Mouse (Mus musculus): ENCODE results near the gene Pex11a. TPM values are rescaled to one million over a fixed set of nuclear protein-coding genes. Genes with fewer than 3 reads are reported as not detected.
"Not testable (repeated sequence)": the region's sequence is repeated elsewhere in the genome, so short reads cannot be mapped to it uniquely, and the experiment has no call there.

The Pex11a gene
- 10.9 and 14.6 TPM in 2 replicates for polyA plus RNA-seq (2015; fragmentation: Nextera tagmentation; extraction: Ambion mirVana)

DNA sequence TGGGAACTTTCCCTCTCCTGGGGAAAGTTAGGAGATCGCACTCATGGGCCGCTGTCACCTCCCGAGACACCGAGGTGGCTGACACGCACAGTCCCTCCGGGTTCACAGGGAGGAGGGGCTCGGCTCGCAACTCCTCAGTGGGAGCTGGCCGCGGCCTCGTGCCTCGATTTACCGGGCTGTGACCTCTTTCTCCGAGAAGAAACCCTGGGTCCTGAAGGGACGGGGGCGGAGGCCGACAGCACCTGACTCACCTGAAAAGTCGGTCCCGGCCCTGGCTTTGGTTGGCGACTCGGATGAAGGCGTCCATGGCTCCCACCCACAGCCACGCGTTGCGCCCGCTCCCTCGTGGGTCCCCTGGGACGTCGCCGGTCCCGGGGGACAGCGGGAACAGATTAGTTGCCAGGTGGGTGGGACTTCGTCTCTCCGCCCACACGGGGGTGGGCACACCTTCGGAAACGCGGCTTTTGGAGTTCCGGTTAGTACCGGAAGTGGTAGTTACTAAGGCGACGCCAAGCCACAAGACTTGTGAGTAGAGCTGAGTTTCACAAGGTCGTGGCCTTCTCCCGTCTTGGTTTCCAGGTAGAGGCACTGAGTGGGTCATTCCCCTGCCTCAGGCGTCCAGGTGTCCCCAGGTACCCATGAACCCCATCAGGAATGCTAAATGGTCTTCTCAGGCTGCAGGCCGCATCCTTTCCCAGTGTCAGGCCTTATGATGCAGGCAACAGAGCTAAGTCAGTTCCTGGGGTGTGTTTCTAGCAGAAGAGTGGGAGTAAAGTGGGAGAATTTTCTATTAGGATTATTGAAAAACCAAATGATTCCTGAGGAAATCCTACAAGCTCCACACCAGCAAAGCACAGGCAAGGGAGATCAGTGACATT, at the start of gene Pex11a, which contains the start of gene Wdr93:
TSS of gene Pex11a (minus strand) at position 473 of the 878 bp plus-strand sequence.
TSS of gene Wdr93 (plus strand) at position 505 of the 878 bp plus-strand sequence.
- Histone ChIP-seq H3K36me3 (peaks cover 10% of the 10 kb centered on the region), H3K27me3 (0 out of 2 replicates have a peak, but pooled peaks cover 6% of the 10 kb centered on the region), H3K27ac (no peak within 1 kb of the TSS), H3K9me3 (no peaks in the 10 kb centered on the region), H3K4me2 (peak within 1 kb of the TSS; percentile 95), H3K4me1 (replicated peaks) (peaks cover 14% of the 10 kb centered on the region), H3K9ac (peak within 1 kb of the TSS; percentile 77), H3K4me3 (peak within 1 kb of the TSS; percentile 76)
- WGBS = 3% methylated on average over 44 of the region's 46 CpGs
- peak; percentile 86 for ATAC-seq (ENCODE audit: low FRiP score)

DNA sequence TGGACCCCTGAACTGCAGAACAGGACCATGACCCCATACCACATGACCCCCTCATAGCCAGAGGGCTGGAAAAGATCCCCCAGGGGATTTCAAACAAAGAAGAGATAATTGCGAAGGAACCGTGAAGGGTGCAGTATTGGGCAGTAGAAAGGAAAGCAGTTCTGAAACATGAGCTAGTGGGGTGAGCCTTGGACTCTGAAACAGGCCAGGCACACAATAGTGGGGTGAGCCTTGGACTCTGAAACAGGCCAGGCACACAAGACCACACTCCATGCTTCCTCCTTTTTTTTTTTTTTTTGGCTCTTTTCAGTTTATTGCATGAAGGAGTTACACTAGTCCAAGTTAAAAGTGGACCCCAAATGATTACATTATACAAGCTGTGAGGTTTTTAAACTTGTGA, 46.9 kb upstream of the Pex11a start:
- 17% methylated on average over 2 of the region's 2 CpGs for WGBS
- not testable (repeated sequence) for H3K36me3 ChIP-seq; H3K27ac ChIP-seq; H3K9ac ChIP-seq; H3K4me2 ChIP-seq; H3K9me3 ChIP-seq; ATAC-seq (ENCODE audit: low FRiP score); H3K4me3 ChIP-seq
- Histone ChIP-seq H3K4me1 (replicated peaks) (peaks cover 14% of the 10 kb centered on the region), H3K27me3 (peaks cover 73% of the 10 kb centered on the region)

DNA sequence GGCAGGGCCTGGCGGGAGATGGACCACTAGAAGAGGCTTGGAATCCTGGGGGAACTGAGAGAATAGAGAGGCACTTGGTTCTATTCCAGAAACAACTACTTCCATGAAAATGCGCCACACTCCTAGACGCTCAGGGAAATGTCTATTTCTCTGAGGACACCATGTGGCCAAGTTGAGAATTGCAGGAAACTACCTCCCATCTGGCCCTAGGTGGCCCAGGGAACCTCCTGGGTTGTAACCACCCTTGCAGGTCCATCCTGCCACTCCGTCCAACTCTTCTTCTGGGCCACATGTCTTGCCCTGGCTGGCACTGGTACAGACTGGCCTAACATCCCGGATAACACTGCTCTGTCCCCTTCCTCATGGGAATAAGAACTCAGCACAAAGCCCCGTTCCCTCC, 43.4 kb upstream of the Pex11a start:
- no peaks in the 10 kb centered on the region for H3K9me3 ChIP-seq
- no peak overlapping the region for H3K9ac ChIP-seq
- no peak overlapping the region for H3K27ac ChIP-seq
- no peak overlapping the region for H3K4me3 ChIP-seq
- 23% methylated on average over 6 of the region's 6 CpGs for WGBS
- no peaks in the 10 kb centered on the region for H3K4me1 ChIP-seq (replicated peaks)
- H3K27me3 ChIP-seq = peaks cover 41% of the 10 kb centered on the region
- no peaks in the 10 kb centered on the region for H3K36me3 ChIP-seq
- no peak overlapping the region for H3K4me2 ChIP-seq
- peak; percentile 32; the same call in 1 of the 2 replicates for ATAC-seq (ENCODE audit: low FRiP score)

DNA sequence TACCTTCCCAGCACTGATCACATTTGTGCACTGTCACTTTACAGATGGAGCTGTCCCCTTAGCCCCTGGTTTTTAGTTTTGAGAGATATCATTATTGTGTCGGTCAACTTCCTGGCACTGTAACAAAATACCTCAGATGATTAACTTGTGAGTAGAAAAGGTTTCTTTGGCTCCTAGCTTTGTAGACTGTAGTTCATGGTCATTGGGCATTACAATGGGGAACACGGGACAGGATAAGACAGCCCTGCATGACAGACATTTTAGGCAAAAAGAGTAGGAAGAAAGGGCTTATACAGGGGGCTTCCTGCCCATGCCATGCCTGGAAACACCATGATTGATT, 39.6 kb upstream of the Pex11a start:
- H3K4me3 ChIP-seq = no peak overlapping the region
- no peaks in the 10 kb centered on the region for H3K9me3 ChIP-seq
- H3K36me3 ChIP-seq = no peaks in the 10 kb centered on the region
- no peak overlapping the region for H3K9ac ChIP-seq
- no peak for ATAC-seq (ENCODE audit: low FRiP score)
- H3K27ac ChIP-seq = no peak overlapping the region
- H3K4me2 ChIP-seq = no peak overlapping the region
- 79% methylated on average over 2 of the region's 2 CpGs for WGBS
- H3K27me3 ChIP-seq = peaks cover 16% of the 10 kb centered on the region
- no peaks in the 10 kb centered on the region; the same call in 1 of the 2 replicates for H3K4me1 ChIP-seq (replicated peaks)

DNA sequence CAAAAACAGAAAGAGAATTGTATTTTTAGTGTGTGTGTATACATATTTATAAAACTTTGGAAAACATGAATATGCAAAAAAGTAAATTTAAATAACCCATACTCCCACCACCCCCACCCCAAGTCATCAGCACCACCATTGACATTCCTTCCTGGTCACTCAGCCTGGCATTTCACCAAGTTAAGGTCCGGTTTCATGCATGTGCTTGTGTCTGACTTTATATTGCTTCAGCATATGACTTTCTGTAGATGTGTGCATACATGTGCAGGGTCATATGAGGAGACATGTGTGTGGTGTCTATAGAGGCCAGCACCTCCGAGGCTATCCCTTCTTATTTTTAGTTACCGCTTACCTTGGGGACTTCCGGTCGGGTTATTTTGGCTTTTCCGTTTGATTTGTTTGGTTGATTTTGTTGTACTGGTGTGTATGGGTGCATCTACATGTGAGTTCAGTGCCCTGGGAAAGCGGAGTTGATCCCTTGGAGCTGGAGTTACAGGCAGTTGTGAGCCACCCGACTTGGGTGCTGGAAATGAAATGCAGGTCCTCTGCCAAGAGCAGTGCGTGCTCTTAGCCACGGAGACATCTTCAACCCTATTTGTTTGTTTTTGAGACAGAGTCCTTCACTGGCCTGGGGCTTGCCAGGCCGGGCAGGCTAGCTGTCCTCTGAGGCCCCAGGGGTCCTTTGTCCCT, 39.0 kb upstream of the Pex11a start:
- ATAC-seq (ENCODE audit: low FRiP score) = no peak
- Histone ChIP-seq H3K4me1 (replicated peaks) (no peaks in the 10 kb centered on the region; the same call in 1 of the 2 replicates), H3K27ac (no peak overlapping the region), H3K36me3 (no peaks in the 10 kb centered on the region), H3K9me3 (no peaks in the 10 kb centered on the region), H3K4me2 (no peak overlapping the region), H3K9ac (no peak overlapping the region), H3K4me3 (no peak overlapping the region), H3K27me3 (peaks cover 11% of the 10 kb centered on the region; the same call in 1 of the 2 replicates)
- 79% methylated on average over 11 of the region's 11 CpGs for WGBS

DNA sequence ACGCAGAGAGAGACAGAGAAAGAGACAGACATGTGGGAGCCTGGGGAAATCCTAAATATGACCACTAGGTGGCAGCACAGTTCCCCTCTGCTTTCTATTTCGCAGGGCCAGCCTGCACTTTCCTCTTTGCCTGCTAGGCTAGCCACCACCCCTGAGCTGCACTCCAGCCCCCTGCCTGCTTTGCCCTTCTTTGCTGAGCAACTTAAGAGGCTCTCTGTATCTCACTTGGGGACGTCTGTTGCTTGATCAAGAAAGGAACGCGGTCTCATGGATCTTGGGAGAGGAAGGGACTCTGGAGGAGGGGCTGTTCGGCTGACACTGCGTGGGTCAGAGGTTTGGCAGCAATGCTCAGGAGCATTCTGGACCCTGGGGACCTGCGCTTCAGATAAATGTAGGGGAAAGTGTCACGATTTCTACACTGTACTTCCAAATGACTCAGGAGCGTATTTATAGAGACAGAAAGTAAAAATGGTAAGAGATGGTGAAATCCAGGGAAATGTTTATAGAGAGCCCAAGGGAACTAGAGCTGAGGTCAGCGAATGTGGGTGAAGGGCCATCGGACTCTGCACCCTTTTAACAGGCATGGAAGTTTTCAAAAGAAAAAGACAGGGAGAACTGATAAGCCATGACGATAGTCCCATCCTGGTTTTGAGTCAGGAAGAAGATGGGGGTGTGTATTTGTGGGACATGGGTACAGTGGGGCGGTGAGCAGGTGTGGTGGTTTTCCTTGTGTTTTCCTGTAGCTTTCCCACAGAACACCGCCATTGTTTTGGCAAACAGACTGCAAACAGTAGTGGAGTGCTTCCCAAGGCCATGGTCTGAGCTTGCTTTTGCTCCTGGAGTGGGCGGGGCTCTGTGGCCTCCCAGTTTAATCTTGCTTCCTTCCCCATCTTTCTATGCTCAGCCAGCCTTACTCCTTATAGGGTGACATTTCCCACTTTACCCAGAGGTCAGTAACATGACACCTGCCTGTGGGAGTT, 38.0 kb upstream of the Pex11a start:
- H3K4me3 ChIP-seq = no peak overlapping the region
- WGBS = 40% methylated on average over 16 of the region's 16 CpGs
- H3K27me3 ChIP-seq = peaks cover 6% of the 10 kb centered on the region; the same call in 1 of the 2 replicates
- no peak overlapping the region for H3K27ac ChIP-seq
- H3K36me3 ChIP-seq = no peaks in the 10 kb centered on the region
- no peak overlapping the region for H3K9ac ChIP-seq
- H3K4me2 ChIP-seq = peak overlapping the region; percentile 44
- no peaks in the 10 kb centered on the region; the same call in 1 of the 2 replicates for H3K4me1 ChIP-seq (replicated peaks)
- ATAC-seq (ENCODE audit: low FRiP score) = peak; percentile 54; the same call in 1 of the 2 replicates
- no peaks in the 10 kb centered on the region for H3K9me3 ChIP-seq

DNA sequence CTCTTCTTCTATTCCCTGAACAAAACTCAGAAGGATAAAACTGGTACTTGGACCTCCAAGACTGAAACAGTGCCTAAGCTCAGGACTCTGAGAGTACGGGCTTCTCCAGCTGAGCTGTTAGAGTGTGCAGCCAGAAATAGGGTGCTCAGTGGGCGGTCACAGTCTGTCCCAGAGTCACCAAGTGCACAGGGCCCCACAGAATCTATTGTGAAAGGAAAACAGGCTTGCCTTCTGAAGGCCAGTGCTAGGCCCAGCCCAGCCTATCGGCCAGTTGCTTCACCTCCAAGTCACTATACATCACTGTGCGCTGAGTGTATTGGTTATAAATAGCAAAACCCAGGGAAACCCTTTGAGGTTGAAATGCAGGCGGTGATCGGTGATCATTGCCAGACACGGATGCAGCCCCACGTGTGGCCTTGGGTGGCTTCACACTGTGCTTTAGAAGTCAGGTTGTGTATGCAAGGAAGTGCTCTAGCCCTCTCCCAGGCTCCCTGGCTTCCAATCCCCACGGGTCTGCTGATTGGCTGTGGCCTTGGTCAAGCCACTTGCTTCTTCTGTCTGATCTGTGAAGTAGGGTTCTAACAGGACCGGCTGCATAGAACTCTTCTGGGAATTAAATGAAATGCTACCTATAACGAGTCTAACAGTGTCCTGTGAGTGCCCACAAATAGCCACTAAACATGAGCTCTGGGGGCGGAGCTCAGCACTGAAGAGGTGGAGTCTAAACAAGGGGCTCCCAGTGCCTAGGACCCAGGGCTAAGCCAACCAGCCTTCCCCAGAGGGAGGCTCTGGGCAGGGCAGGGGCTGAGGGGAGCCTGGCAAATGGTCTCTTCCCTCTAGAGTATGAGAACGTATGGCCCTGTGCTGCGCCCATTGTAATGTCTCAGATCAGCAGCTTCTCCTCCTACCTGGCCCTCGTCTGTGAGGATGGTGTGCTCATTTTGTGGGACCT, 28.9 kb upstream of the Pex11a start:
- H3K4me2 ChIP-seq = no peak overlapping the region
- H3K27me3 ChIP-seq = no peaks in the 10 kb centered on the region
- no peak overlapping the region for H3K4me3 ChIP-seq
- H3K4me1 ChIP-seq (replicated peaks) = no peaks in the 10 kb centered on the region; the same call in 1 of the 2 replicates
- H3K9me3 ChIP-seq = no peaks in the 10 kb centered on the region
- H3K9ac ChIP-seq = no peak overlapping the region
- no peak overlapping the region for H3K27ac ChIP-seq
- WGBS = 43% methylated on average over 15 of the region's 15 CpGs
- ATAC-seq (ENCODE audit: low FRiP score) = no peak
- no peaks in the 10 kb centered on the region for H3K36me3 ChIP-seq

DNA sequence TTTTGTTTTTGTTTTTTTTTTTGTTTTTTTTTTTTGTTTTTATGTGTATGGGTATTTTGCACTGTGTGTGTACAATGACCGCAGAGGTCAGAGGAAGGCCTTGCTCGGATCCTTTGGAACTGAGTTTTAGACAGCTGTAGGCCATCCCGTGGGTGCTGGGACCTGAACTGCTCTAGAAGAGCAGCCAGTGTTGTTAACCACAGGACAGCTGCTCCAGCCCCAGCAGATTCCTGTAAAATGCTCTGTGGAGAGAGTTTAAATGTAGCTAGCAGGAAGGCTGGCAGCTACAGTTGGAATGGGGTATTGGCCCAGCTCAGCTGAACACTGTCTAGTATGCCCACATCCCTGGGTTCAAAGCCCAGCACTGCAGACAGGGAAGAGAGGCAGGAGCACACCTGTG, 26.7 kb upstream of the Pex11a start:
- Histone ChIP-seq H3K4me2 (no peak overlapping the region), H3K9me3 (no peaks in the 10 kb centered on the region), H3K27me3 (no peaks in the 10 kb centered on the region), H3K4me1 (replicated peaks) (no peaks in the 10 kb centered on the region; the same call in 1 of the 2 replicates), H3K4me3 (no peak overlapping the region), H3K36me3 (no peaks in the 10 kb centered on the region), H3K27ac (no peak overlapping the region), H3K9ac (no peak overlapping the region)
- 87% methylated on average over 3 of the region's 3 CpGs for WGBS
- no peak for ATAC-seq (ENCODE audit: low FRiP score)

DNA sequence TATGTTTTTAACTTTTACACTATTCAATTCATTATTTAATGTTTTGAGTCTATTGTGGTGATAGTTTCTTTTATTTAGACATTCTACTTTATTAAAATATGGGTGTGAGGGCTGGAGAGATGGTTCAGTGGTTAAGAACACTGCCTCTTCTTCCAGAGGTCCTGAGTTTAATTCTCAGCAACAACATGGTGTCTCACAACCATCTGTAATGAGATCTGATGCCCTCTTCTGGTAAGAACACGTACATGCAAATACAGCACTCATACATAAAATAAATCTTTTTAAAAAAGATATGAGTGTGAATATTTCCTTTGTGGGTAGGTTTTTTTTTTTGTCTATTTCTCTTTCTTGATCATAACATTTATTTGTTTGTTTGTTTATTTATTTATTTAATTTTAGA, 23.1 kb upstream of the Pex11a start:
- Histone ChIP-seq H3K4me1 (replicated peaks) (no peaks in the 10 kb centered on the region), H3K27me3 (no peaks in the 10 kb centered on the region), H3K9me3 (no peaks in the 10 kb centered on the region), H3K4me2 (no peak overlapping the region), H3K36me3 (no peaks in the 10 kb centered on the region), H3K27ac (no peak overlapping the region), H3K9ac (no peak overlapping the region), H3K4me3 (no peak overlapping the region)
- ATAC-seq (ENCODE audit: low FRiP score) = no peak
- 47% methylated on average over 1 of the region's 1 CpGs for WGBS

DNA sequence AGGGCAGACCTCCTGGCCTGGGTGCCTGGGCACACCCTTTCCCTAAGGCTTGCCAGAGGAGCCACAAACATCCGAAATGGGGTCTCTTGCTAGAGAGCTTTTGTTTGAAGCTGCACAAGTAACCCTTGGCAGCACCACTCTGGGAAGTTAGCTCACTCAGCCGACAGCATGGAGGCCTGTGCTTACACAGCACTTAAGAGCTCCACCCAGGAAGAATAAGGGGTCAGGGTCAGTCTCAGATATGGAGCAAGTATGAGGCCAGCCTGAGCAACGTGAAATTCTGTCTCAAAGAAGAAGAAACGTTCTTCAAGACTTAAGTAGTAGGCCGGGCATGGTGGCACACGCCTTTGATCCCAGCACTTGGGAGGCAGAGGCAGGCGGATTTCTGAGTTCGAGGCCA, 19.2 kb upstream of the Pex11a start:
- no peaks in the 10 kb centered on the region for H3K9me3 ChIP-seq
- H3K9ac ChIP-seq = no peak overlapping the region
- WGBS = 81% methylated on average over 8 of the region's 8 CpGs
- H3K4me2 ChIP-seq = no peak overlapping the region
- H3K4me1 ChIP-seq (replicated peaks) = no peaks in the 10 kb centered on the region
- H3K27ac ChIP-seq = no peak overlapping the region
- H3K27me3 ChIP-seq = no peaks in the 10 kb centered on the region
- H3K36me3 ChIP-seq = no peaks in the 10 kb centered on the region
- no peak for ATAC-seq (ENCODE audit: low FRiP score)
- H3K4me3 ChIP-seq = no peak overlapping the region

Measured in hindbrain, embryonic 13.5 days (tissue).